Mouse (Mus musculus) embryonic fibroblast, embryonic 13.5 days (primary cell): ENCODE results near the gene Lrrn4cl. TPM values are rescaled to one million over a fixed set of nuclear protein-coding genes. Genes with fewer than 3 reads are reported as not detected.
"Not testable (repeated sequence)": the region's sequence is repeated elsewhere in the genome, so short reads cannot be mapped to it uniquely, and the experiment has no call there.

Source experiments
- H3K27ac ChIP-seq: 2 replicates; pipeline ENCODE4 v1.5.1; 2012; ENCODE audit warnings: low read length, control low read depth, inconsistent platforms; ENCODE audit not compliant: insufficient read depth
- H3K4me1 ChIP-seq: 2 replicates; pipeline ENCODE4 v1.6.1; 2011; ENCODE audit warnings: low read length; ENCODE audit not compliant: control insufficient read depth, insufficient read depth
- H3K4me3 ChIP-seq: 2 replicates; pipeline ENCODE4 v1.5.1; 2011; ENCODE audit warnings: mild to moderate bottlenecking, control low read depth, low read length; ENCODE audit not compliant: insufficient read depth
- CTCF ChIP-seq: IDR thresholded peaks from 2 replicates; pipeline ENCODE4 v1.5.1; 2011; ENCODE audit warnings: mild to moderate bottlenecking, control low read depth, low read length, moderate library complexity, borderline replicate concordance; ENCODE audit not compliant: insufficient read depth
- POLR2A ChIP-seq: IDR thresholded peaks from 2 replicates; pipeline ENCODE4 v1.6.1; 2011; ENCODE audit warnings: low read depth, mild to moderate bottlenecking, control low read depth, low read length, moderate library complexity
- polyA plus RNA-seq: library from polyadenylated mRNA; stranded (reverse); fragments of >200 nt; gene quantifications from 2 replicates; pipeline ENCODE4 v1.2.4, GENCODE M21; 2011; ENCODE audit warnings: low read depth; ENCODE audit not compliant: missing spikeins, insufficient read length

Lrrn4cl gene
- polyA plus RNA-seq, 1 experiment, result 5.9 TPM

DNA sequence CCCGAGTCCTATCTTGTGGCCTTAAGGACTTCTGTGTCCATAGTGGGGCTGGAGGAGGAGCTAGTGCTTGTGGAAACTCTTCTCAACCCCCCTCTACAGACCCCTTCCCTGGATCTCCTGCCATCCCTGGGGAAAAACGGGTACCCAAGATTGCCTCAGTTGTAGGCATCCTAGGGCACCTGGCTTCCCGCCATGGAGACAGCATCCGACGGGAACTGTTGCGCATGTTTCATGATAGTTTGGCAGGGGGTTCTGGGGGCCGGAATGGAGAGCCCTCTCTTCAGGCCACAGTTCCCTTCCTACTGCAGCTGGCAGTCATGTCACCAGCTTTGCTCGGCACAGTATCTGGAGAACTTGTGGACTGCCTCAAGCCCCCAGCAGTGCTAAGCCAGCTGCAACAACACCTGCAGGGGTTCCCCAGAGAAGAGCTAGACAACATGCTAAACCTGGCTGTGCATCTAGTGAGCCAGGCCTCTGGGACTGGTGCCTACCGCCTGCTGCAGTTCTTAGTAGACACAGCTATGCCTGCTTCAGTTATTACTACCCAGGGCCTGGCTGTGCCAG, 44.9 kb downstream of the Lrrn4cl start:
- H3K4me3 ChIP-seq, result no peak overlapping the region
- TF ChIP-seq POLR2A (no peak), CTCF (no peak)
- peaks cover 6% of the 10 kb centered on the region for H3K4me1 ChIP-seq
- H3K27ac ChIP-seq, result no peak overlapping the region

DNA sequence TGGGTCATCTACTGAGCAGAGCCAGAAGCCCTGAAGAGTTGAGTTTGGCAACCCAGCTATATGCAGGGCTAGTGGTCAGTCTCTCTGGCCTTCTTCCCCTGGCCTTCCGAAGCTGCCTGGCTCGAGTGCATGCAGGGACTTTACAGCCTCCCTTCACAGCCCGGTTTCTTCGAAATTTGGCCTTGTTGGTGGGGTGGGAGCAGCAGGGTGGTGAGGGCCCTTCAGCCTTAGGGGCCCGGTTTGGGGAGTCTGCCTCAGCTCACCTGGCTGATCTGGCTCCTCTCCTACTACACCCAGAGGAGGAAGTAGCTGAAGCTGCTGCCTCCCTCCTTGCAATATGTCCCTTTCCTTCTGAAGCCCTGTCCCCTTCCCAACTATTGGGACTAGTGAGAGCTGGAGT, 45.7 kb downstream of the Lrrn4cl start:
- not testable (repeated sequence) for H3K27ac ChIP-seq, H3K4me1 ChIP-seq, H3K4me3 ChIP-seq

DNA sequence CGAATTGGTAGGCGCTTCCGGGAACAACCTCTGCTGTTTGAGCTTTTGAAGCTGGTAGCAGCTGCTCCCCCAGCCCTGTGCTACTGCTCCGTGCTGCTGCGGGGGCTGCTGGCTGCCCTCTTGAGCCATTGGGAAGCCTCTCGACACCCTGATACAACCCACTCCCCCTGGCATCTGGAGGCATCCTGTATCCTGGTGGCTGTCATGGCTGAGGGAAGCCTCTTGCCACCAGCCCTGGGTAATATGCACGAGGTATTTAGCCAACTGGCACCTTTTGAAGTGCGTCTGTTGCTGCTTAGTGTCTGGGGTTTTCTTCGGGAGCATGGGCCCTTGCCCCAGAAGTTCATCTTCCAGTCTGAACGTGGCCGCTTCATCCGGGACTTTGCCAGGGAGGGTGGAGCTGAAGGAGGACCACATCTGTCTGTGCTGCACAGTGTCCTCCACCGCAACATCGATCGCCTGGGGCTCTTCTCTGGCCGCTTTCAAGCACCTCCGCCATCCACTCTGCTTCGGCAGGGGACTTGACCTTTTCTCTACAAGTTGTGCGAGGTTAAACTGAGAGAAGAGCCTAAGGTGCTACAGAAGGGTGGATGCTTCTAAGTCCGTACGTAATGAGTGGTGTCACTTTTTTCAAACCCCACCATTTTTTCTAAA, 46.8 kb downstream of the Lrrn4cl start:
- H3K4me3 ChIP-seq, H3K4me1 ChIP-seq: not testable (repeated sequence)
- H3K27ac ChIP-seq, result peak overlapping the region; percentile 69

DNA sequence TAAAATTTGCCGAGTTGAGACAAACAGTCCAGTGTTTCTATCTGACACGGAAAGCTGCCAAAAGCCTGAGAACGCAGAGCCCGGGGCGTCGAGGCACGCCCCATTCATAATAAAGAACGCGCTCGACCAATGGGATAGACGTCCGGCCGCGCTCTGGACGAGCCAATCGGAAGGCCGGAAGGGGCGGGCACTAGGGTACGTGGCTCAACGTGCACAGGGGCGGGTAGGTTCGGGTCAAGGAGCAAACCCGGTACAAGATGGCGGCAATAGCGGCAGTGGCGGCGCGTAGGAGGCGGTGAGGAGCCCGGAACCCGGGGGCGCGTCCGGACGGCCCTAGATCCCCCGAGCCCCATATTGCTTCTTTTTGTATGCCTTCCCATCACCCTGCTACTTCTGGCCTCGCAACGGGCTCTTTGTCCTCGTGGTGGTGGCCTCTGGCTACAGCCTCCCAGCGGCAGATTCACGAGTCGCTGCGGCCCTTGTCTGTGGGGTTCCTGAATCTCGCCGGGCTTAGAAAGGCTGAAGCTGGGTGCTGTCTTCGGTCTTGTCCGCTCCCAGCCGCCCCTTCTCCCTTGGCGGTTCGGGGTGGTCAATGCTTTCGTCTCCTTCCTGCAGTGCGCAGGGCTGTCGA, 47.4 kb downstream of the Lrrn4cl start, which contains the start of gene Ganab:
Gene Ganab (plus strand): TSS at position 207 of the 631 bp plus-strand sequence.
- Histone ChIP-seq H3K27ac (peak within 1 kb of the TSS; percentile 76), H3K4me3 (peak within 1 kb of the TSS; percentile 87), H3K4me1 (peaks cover 3% of the 10 kb centered on the region)
- TF ChIP-seq POLR2A, result peak; percentile 78
- TF ChIP-seq CTCF, result no peak

DNA sequence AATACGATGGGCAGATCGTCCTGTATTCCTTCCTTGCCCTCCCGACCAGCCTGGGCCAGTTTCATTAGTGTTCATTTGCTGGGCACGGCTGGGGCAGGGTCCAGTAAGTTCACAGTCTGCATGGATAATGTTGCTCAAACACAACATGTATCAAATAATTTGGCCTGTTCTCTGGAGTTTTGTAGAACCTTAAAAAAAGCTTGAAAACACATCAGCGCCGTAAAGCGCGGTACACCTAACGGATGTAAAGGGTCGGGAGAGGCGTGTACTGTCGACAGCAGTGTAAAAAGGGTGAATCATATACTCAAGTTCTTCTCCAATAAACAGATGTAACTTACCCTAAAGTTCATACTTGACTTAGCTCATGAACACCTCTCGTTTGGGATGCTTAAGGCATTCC, 48.0 kb downstream of the Lrrn4cl start:
- H3K27ac ChIP-seq, result peak overlapping the region; percentile 76
- peak overlapping the region; percentile 87 for H3K4me3 ChIP-seq
- peaks cover 3% of the 10 kb centered on the region for H3K4me1 ChIP-seq
- TF ChIP-seq POLR2A (no peak), CTCF (no peak)

DNA sequence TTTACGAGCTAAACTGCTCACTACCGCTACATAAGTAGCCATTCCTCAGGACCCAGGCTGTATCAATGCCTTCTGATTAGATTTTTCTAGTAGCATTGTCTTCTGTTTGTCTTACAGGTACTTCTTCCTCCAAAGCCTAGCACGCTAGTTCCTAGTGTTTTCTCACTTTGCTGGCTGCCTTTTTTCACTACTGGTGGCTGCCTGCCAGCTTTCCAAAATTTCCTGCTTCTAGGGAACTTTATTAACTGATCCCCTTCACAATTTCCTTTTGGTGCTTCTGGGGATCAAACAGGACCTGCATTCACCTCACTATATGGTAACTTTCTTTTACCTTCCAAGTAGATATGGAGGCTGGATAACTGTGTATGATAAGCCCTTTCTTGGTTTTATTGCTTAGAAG, 48.5 kb downstream of the Lrrn4cl start:
- Histone ChIP-seq H3K4me1 (peaks cover 3% of the 10 kb centered on the region), H3K4me3 (peak overlapping the region; percentile 87), H3K27ac (peak overlapping the region; percentile 76)
- no peak for TF ChIP-seq POLR2A
- TF ChIP-seq CTCF, result no peak

DNA sequence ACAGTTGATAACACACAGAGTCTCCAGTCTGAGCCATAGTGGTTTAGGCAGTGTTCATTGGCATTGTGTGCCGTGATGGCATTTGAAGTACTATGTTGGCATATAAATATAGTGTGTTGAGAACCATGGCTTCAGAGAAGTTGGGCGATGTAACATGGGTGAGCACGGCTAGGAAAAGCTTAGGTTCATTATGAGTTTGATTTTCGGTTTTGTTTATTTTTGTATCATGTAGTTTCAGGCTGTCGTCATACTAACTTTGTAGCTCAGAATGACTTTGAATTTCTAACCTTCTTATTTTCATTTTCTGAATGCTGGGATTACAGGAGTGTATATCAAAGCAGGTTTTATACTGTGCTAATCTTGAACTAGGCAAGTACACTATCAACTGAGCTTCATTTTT, 52.8 kb downstream of the Lrrn4cl start:
- TF ChIP-seq CTCF (no peak), POLR2A (no peak)
- Histone ChIP-seq H3K4me3 (no peak overlapping the region), H3K27ac (no peak overlapping the region), H3K4me1 (no peaks in the 10 kb centered on the region)

Other genes with a start within 250 kb of the Lrrn4cl start
- gene Slc22a6, start 232.7 kb upstream of the Lrrn4cl start, polyA plus RNA-seq, result not detected in 2 replicates
- gene Chrm1, start 187.0 kb upstream of the Lrrn4cl start, polyA plus RNA-seq, result not detected in 2 replicates
- 203 and 309 TPM in 2 replicates for gene Slc3a2, start 127.4 kb upstream of the Lrrn4cl start, polyA plus RNA-seq
- 46.5 and 52.3 TPM in 2 replicates for gene Wdr74, start 114.9 kb upstream of the Lrrn4cl start, polyA plus RNA-seq
- not detected in 2 replicates for gene 1700092M07Rik, start 110.0 kb upstream of the Lrrn4cl start, polyA plus RNA-seq
- 97.6 and 114 TPM in 2 replicates for gene Stx5a, start 109.4 kb upstream of the Lrrn4cl start, polyA plus RNA-seq
- 172 and 183 TPM in 2 replicates for gene Nxf1, start 93.7 kb upstream of the Lrrn4cl start, polyA plus RNA-seq
- 34.7 and 36.7 TPM in 2 replicates for gene Tmem223, start 79.8 kb upstream of the Lrrn4cl start, polyA plus RNA-seq
- 41.7 and 49.2 TPM in 2 replicates for gene Tmem179b, start 76.3 kb upstream of the Lrrn4cl start, polyA plus RNA-seq
- 15.7 and 22.7 TPM in 2 replicates for gene Taf6l, start 64.4 kb upstream of the Lrrn4cl start, polyA plus RNA-seq
- gene Polr2g, start 52.2 kb upstream of the Lrrn4cl start, polyA plus RNA-seq, result 93.9 and 96.0 TPM in 2 replicates
- 1.4 and 2.0 TPM in 2 replicates for gene Zbtb3, start 48.2 kb upstream of the Lrrn4cl start, polyA plus RNA-seq
- 52.8 and 68.7 TPM in 2 replicates for gene Ttc9c, start 31.4 kb upstream of the Lrrn4cl start, polyA plus RNA-seq
- gene Hnrnpul2, start 30.8 kb upstream of the Lrrn4cl start, polyA plus RNA-seq, result 78.5 and 98.7 TPM in 2 replicates
- 43.8 and 73.0 TPM in 2 replicates for gene AC129217.1, start 21.0 kb upstream of the Lrrn4cl start, polyA plus RNA-seq
- gene Bscl2, start 13.3 kb upstream of the Lrrn4cl start, polyA plus RNA-seq, result 41.2 and 50.0 TPM in 2 replicates
- gene Gng3, start 11.6 kb upstream of the Lrrn4cl start, polyA plus RNA-seq, result not detected in 2 replicates
- 104 and 112 TPM in 2 replicates for gene Ubxn1, start 20.7 kb downstream of the Lrrn4cl start, polyA plus RNA-seq
- 16.3 and 22.3 TPM in 2 replicates for gene Uqcc3, start 30.2 kb downstream of the Lrrn4cl start, polyA plus RNA-seq
- 11.7 and 28.6 TPM in 2 replicates for gene Lbhd1, start 33.0 kb downstream of the Lrrn4cl start, polyA plus RNA-seq
- gene Gm49403, start 33.2 kb downstream of the Lrrn4cl start, polyA plus RNA-seq, result not detected in 2 replicates
- 61.7 and 68.8 TPM in 2 replicates for gene 1810009A15Rik, start 38.1 kb downstream of the Lrrn4cl start, polyA plus RNA-seq
- 16.8 and 18.4 TPM in 2 replicates for gene Gm49416, start 38.2 kb downstream of the Lrrn4cl start, polyA plus RNA-seq
- 20.2 and 23.1 TPM in 2 replicates for gene Ints5, start 42.2 kb downstream of the Lrrn4cl start, polyA plus RNA-seq
- 176 and 190 TPM in 2 replicates for gene Ganab, start 47.3 kb downstream of the Lrrn4cl start, polyA plus RNA-seq
- 26.7 and 28.9 TPM in 2 replicates for gene B3gat3, start 69.6 kb downstream of the Lrrn4cl start, polyA plus RNA-seq
- 2.7 and 3.5 TPM in 2 replicates for gene Rom1, start 78.6 kb downstream of the Lrrn4cl start, polyA plus RNA-seq
- 26.2 and 28.2 TPM in 2 replicates for gene Eml3, start 78.8 kb downstream of the Lrrn4cl start, polyA plus RNA-seq
- 101 and 102 TPM in 2 replicates for gene Mta2, start 91.1 kb downstream of the Lrrn4cl start, polyA plus RNA-seq
- 16.8 and 19.7 TPM in 2 replicates for gene Tut1, start 103.1 kb downstream of the Lrrn4cl start, polyA plus RNA-seq
- 882 and 905 TPM in 2 replicates for gene Eef1g, start 116.3 kb downstream of the Lrrn4cl start, polyA plus RNA-seq
- gene Ahnak, start 138.5 kb downstream of the Lrrn4cl start, polyA plus RNA-seq, result 559 and 687 TPM in 2 replicates
- gene Scgb1a1, start 237.2 kb downstream of the Lrrn4cl start, polyA plus RNA-seq, result not detected in 2 replicates